Mouse (Mus musculus) layer of hippocampus, adult 9-11 months (tissue): ENCODE data around the gene Ankrd13b.

Experiments used
- DNase-seq: peaks from one replicate; pipeline ENCODE4 v3.0.0; 2022

The Ankrd13b gene

GRCm38 (mm10) chr11:77508068-77509021, 18.9 kb upstream of the Ankrd13b start:
- peak; percentile 83 for DNase-seq

- DNase-seq = no peak
Measured at GRCm38 (mm10) chr11:77507426-77507825, 17.9 kb upstream of the Ankrd13b start.

- no peak for DNase-seq
Measured at GRCm38 (mm10) chr11:77506941-77507340, 17.5 kb upstream of the Ankrd13b start.

GRCm38 (mm10) chr11:77506273-77506672, 16.8 kb upstream of the Ankrd13b start:
- DNase-seq = no peak

GRCm38 (mm10) chr11:77505291-77505980, 16.0 kb upstream of the Ankrd13b start:
- no peak for DNase-seq

- DNase-seq = no peak
Measured at GRCm38 (mm10) chr11:77504377-77504776, 14.9 kb upstream of the Ankrd13b start.

- no peak for DNase-seq
Measured at GRCm38 (mm10) chr11:77503511-77503910, 14.0 kb upstream of the Ankrd13b start.

GRCm38 (mm10) chr11:77502481-77502880, 13.0 kb upstream of the Ankrd13b start:
- no peak for DNase-seq

GRCm38 (mm10) chr11:77501971-77502370, 12.5 kb upstream of the Ankrd13b start:
- no peak for DNase-seq

GRCm38 (mm10) chr11:77501392-77501791, 11.9 kb upstream of the Ankrd13b start:
- DNase-seq = peak; percentile 81

GRCm38 (mm10) chr11:77500361-77501325, 11.2 kb upstream of the Ankrd13b start:
- no peak for DNase-seq

- no peak for DNase-seq
Measured at GRCm38 (mm10) chr11:77499354-77499753, 9.9 kb upstream of the Ankrd13b start.

GRCm38 (mm10) chr11:77498261-77499139, 9.0 kb upstream of the Ankrd13b start:
- no peak for DNase-seq

GRCm38 (mm10) chr11:77497851-77498250, 8.4 kb upstream of the Ankrd13b start:
- DNase-seq = peak; percentile 84

GRCm38 (mm10) chr11:77497341-77497756, 7.9 kb upstream of the Ankrd13b start:
- no peak for DNase-seq

GRCm38 (mm10) chr11:77495507-77495906, 6.0 kb upstream of the Ankrd13b start:
- DNase-seq = no peak

GRCm38 (mm10) chr11:77494782-77495181, 5.3 kb upstream of the Ankrd13b start:
- DNase-seq = no peak

- DNase-seq = no peak
Measured at GRCm38 (mm10) chr11:77494344-77494676, 4.8 kb upstream of the Ankrd13b start.

- DNase-seq = no peak
Measured at GRCm38 (mm10) chr11:77493512-77494343, 4.2 kb upstream of the Ankrd13b start, which contains the start of gene Git1. Gene Git1 (plus strand): TSS chr11:77493562.

- DNase-seq = peak; percentile 95
Measured at GRCm38 (mm10) chr11:77492911-77493332, 3.4 kb upstream of the Ankrd13b start.
